Mouse (Mus musculus) monocyte, adult 2 months (primary cell): Measurements from ENCODE around the gene Wnt7b.

Source experiments
- DNase-seq, 2 experiments: peaks; one replicate each; pipeline ENCODE4 v3.0.0; 2022; ENCODE audit warnings: low spot score in 2 of 2, low read depth in 1 of 2

Gene Wnt7b

GRCm38 (mm10) chr15:85572619-85573254, 9.5 kb downstream of the Wnt7b start:
- DNase-seq, result no peak

- DNase-seq, result no peak
Measured at GRCm38 (mm10) chr15:85569995-85570734, 12.1 kb downstream of the Wnt7b start.

GRCm38 (mm10) chr15:85569167-85569797, 13.0 kb downstream of the Wnt7b start:
- no peak for DNase-seq

- DNase-seq, result no peak
Measured at GRCm38 (mm10) chr15:85568402-85568801, 13.9 kb downstream of the Wnt7b start.

- DNase-seq, result no peak
Measured at GRCm38 (mm10) chr15:85564966-85565365, 17.3 kb downstream of the Wnt7b start.

- no peak for DNase-seq
Measured at GRCm38 (mm10) chr15:85564034-85564769, 18.1 kb downstream of the Wnt7b start.

GRCm38 (mm10) chr15:85561953-85562352, 20.3 kb downstream of the Wnt7b start:
- DNase-seq, result no peak

GRCm38 (mm10) chr15:85560830-85561229, 21.4 kb downstream of the Wnt7b start:
- no peak for DNase-seq

- no peak for DNase-seq
Measured at GRCm38 (mm10) chr15:85558840-85559540, 23.3 kb downstream of the Wnt7b start.

GRCm38 (mm10) chr15:85555799-85556198, 26.5 kb downstream of the Wnt7b start:
- DNase-seq, result no peak

GRCm38 (mm10) chr15:85553421-85553820, 28.9 kb downstream of the Wnt7b start:
- no peak for DNase-seq

- DNase-seq, result no peak
Measured at GRCm38 (mm10) chr15:85546500-85546899, 35.8 kb downstream of the Wnt7b start.

GRCm38 (mm10) chr15:85545369-85545768, 36.9 kb downstream of the Wnt7b start:
- DNase-seq, result no peak

- no peak for DNase-seq
Measured at GRCm38 (mm10) chr15:85538170-85538569, 44.1 kb downstream of the Wnt7b start.

GRCm38 (mm10) chr15:85537151-85537550, 45.1 kb downstream of the Wnt7b start:
- no peak for DNase-seq

GRCm38 (mm10) chr15:85534646-85535045, 47.6 kb downstream of the Wnt7b start:
- DNase-seq, result no peak

- DNase-seq, result no peak
Measured at GRCm38 (mm10) chr15:85534215-85534614, 48.1 kb downstream of the Wnt7b start.

- no peak for DNase-seq
Measured at GRCm38 (mm10) chr15:85532063-85532462, 50.2 kb downstream of the Wnt7b start.

GRCm38 (mm10) chr15:85529911-85530310, 52.4 kb downstream of the Wnt7b start:
- no peak for DNase-seq

GRCm38 (mm10) chr15:85524404-85524950, 57.8 kb downstream of the Wnt7b start:
- no peak for DNase-seq
